Mouse (Mus musculus): ENCODE data around the gene Mettl22.

GRCm38 (mm10) chr16:8513236-8513906, 42.8 kb downstream of the Mettl22 start, which contains the start of gene Abat:
- no peak for TF ChIP-seq CTCF (conservative IDR thresholded peaks at IDR 0.05; ENCODE audit: insufficient read depth, insufficient read length, low read depth, low read length)
- peak; percentile 97 for TF ChIP-seq POLR2A (IDR thresholded peaks at IDR 0.05; ENCODE audit: low read depth, low read length)

Data from kidney, adult 2 months (tissue).